Mouse (Mus musculus): ENCODE measurements around the gene Clcn1.

The Clcn1 gene

DNA sequence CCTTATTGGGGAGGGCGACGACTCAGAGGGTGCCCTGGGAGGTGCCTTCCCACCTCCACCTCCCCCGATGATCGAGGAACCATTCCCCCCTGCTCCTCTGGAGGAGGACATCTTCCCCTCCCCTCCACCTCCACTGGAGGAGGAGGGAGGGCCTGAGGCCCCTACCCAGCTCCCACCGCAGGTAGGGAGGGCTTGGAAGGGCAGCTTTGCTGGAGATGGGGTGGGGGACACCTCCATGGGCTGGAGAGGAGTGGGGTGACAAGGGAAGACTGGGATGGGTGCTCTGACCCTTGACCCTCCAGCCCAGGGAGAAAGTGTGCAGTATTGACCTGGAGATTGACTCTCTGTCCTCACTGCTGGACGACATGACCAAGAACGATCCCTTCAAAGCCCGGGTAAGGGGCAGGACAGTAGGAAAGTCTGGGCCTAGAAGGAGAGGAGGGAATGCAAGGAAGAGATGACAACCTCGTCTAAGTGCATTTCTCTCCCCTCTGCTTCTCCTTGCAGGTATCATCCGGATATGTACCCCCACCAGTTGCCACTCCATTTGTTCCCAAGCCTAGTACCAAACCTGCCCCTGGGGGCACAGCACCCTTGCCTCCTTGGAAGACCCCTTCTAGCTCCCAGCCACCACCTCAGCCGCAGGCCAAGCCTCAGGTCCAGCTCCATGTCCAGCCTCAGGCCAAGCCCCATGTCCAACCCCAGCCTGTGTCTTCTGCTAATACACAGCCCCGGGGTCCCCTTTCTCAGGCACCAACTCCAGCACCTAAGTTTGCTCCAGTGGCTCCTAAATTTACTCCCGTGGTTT, 64.7 kb downstream of the Clcn1 start:
- DNase-seq: peak in 1 of 2 experiments; percentile 22

DNA sequence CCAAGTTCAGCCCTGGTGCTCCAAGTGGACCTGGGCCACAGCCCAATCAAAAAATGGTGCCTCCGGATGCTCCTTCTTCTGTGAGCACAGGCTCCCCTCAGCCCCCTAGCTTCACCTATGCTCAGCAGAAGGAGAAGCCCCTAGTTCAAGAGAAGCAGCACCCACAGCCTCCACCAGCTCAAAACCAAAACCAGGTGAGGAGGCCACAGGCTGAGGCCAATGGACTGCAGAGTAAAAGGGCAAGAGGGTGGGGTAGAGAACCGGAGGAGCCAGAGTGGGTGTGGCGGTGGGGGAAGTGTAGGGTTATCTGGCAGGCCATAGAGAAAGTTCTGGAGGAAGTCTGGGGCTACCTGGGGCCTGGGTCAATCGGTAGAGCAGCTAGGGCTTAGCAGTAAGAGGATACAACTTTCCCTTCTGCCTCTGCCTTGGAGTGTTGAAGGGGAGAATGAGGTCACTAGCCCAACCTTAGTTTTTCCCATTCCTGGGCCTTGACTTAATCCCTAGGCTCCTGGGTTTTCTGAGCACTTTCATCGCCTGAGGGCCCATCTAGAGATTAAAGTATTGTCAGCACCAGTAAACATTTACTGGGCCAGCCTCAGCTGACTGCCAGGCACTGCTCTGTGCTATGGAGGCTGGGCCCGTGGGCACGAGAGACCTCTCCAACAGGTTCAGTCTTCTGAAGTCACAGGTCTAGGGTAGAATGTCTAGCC, 65.4 kb downstream of the Clcn1 start:
- DNase-seq: no peak

DNA sequence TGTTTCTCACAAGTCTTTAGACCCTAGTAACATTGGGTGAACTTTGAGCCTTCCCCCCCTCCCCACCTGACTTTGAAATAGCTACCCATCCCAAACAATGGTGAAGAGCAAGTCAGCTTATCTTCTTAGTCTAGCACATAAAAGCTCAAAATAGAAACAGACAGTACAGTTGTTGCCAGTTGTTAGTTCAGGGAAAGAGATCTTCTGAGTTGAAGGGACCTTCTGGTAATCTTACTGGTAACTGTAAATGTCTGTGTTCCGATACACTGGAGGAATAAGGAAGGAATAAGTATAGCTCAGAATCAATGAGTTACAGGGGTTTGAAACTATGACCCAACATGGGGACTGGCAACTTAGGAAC, 66.0 kb downstream of the Clcn1 start:
- DNase-seq: no peak

DNA sequence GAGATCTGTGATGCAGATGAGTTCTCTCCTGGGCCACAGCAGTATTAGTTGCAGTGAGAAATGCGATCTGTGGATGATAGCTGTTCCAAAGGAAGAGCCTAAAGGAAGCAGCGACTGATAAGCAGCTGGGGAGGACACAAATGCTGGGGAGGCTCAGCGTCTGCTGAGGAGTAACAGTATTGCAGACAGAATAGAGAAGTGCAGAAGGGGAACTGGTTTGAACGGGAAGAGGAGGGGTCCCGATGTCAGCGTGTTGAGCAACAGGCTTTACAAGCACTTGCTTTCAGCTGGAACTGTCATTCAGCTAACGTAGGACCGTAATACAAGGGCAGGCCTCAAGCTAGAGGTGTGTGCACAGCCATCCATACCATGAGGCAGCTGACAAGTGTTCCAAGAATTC, 66.7 kb downstream of the Clcn1 start:
- DNase-seq: no peak

DNA sequence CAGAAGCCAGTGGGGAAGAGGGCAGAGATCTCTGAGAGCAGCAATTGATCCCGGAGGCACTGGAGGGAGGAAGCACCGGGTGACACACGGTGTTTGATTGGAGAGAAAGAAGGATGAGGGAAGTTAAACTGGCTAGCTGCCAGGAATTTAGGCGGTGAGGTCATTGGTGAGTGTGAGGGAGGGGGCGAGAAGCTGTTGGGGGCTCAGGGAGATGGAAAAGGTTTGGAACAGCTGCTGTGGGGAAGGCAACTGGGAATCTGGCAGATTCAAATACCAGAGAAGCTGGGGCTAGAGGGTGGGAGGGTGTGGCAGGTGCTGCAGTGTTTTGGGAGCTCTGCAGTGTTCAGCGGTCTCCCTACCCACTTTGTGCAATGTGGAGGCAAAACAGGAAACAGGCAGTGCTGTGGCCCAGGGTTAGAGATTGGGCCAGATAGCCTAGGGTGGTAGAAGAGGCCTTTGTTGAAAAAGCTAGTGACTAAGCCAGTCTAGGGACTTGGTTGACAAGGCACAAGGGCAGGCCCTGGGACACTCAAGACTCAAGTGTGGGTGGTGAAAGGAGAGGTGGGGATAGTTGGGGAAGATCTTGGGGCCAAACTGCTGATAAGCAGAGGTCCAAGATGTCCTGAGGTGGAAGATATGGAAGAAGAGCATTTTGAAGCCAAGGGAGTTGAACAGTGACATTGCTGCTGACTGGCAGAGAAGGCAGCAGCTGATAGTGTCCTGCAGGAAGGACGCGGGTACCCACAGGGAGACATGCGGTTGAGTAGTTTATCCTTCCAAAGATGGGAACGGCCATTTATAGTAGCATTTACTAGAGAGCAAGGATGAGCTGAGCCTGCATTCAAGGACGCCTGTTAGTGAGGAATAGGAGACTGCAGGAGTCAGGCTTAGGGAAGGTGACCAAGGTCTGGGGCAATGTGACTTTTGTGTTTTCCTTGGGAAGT, 67.9 kb downstream of the Clcn1 start:
- DNase-seq: peak; percentile 52 to 62

DNA sequence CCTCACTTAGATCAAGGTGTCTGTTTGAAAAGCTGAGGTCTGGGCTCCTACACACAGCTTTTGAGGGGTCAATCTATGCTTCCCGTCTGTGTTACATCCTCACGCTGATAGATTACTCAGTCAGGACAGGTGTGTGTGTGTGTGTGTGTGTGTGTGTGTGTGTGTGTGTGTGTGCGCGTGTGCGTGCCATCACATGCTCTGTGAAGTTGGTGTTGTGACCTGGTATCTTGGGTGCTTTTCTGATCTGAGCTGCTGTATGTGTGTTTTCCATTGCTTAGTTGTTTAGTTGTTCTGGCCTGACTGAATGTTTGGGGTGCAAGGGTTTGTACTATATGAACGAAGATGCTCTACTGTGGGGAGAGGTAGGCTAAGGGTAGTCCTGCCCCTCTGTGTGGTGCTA, 68.9 kb downstream of the Clcn1 start:
- no peak for DNase-seq

DNA sequence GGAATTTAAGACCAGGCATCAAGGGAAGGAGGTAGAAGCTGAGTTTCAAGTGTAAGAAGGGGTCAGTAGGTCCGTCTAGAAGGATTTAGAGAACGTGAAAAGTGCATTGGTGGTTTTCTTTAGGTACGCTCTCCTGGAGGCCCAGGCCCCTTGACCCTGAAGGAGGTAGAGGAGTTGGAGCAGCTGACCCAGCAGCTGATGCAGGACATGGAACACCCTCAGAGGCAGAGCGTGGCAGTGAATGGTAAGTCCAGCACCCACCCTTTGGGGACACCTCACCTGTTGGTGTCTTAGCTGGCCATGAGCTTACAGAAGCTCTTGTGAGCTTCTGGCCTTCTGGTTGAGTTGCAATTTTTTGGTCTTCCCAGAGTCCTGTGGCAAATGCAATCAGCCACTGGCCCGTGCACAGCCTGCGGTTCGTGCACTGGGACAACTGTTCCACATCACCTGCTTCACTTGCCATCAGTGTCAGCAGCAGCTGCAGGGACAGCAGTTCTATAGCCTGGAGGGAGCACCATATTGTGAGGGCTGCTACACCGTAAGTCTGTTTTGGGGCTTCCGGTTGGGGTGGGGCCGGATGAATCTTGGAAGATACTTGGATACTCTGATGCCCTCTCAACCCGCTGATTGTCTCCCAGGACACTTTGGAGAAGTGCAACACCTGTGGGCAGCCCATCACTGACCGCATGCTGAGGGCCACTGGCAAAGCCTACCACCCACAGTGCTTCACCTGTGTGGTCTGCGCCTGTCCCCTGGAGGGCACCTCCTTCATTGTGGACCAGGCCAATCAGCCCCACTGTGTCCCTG, 69.5 kb downstream of the Clcn1 start:
- no peak for DNase-seq

DNA sequence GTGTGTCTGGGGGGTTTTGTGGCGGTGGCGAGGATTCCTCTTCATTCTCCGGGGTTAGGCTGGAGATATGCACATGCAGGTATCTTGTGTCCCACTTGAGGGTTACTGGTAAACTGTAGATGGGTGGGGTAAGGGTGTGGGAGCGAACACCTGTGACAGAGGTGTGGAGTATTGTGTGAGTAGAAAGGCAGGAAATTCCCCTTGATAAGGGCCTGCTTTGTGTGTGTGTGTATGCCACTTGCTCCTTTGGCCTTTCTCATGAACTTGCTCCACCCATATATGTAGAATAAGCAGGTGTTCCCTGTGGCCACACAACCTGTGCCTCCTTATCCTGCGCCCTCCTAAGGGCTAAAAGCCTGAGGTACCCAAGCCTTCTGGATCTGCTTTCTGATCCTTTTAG, 70.4 kb downstream of the Clcn1 start:
- no peak for DNase-seq

DNA sequence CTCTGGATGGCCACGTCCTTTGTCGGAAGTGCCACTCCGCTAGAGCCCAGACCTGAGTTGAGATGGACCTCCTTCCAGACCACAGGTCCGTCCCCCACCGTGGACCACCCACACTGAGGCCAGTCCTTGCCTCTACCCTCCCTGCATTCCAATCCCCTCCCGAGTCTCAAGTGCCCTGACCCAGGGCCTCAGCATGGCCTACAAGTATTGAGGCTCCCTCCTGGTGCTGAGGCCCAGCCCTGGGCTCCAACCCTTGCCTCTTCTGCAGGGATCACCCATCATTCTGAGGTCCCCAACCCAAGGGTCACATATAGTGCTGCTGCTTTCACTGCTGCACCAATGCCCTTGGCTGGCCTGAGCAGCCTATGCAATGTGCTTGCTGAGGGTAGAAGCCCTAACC, 71.4 kb downstream of the Clcn1 start:
- DNase-seq: no peak

DNA sequence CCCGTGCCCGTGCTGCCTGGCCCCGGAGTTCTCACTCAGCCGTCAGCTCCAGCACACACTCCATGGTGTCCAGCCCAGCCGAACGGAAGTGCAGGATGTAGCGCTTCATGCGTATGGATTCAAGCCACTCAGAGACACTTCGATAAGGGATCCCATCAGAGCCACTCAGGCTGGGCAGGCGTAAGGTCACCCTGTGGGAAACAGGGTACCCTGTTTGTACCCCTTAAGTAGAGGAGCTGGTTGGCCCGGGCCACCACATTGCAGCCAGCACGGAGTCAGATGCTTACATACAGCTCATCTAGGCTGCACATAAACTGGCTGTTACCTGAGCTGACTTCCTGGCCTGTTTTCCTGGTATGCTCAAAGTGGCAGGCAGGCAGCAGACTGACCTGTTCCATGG, 72.4 kb downstream of the Clcn1 start:
- no peak for DNase-seq

DNA sequence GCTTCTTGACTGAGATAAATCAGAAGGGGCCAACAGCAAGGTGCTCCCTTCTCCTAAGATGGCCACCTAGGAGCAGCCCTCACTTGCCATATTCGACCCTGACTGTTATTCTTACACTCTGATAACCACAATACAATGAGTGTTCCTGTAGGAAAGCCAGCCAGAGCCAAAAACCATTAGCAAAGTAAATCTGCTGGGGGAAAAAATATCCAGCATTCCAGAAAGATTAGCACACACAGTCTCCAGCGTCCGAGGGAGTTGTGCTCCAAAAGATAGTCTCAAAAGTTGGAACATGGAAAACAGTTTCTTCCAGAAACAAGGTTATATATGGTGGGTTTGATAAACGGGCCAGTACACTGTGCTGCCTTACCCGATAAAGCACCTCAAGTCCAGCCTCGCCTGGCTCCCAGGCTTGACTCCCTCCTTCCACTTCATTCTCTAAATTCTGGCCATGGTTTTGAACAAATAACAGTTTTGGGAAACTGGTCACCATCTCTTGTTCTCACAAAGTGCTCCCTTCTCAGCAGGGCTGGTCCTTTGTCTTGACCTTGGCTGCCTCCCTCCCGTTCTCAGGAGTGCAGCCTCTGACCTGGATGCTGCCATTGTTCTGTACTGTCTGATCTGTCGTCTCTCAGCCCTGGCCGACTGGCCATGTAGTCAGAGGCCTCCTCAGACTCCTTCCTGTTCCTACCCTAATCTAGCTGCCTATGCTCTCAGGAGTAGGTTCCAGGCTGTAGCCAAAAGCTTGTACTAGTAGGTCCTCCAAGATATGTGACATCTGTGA, 73.1 kb downstream of the Clcn1 start:
- DNase-seq: no peak

DNA sequence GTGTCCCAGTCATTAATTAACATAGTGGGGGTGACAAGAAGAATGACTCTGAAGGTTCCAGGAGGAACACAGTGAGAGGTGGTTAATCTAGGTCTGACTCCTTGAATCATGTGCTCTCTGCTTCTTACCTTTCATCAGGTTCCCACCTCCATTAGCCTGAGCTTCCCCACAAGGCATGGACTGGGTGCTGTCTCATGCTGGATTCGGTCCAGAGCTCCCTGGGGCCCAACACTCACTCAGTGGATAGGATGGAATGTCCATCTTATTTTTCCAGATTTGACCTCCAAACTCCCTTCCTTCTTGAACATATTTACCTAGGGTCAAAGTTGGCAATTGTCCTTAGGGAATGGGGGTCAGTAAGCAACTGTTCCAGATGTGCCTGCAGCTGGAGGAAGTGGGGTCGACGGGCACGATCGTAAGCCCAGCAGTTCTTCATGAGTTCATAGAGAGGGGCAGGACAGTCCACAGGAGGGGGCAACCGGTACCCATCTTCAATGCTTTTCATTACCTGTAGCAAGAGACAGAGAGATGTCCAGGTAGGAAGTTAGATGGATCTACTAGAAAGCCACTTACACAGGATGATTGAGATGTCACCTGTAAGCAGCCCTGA, 73.9 kb downstream of the Clcn1 start:
- DNase-seq: no peak

DNA sequence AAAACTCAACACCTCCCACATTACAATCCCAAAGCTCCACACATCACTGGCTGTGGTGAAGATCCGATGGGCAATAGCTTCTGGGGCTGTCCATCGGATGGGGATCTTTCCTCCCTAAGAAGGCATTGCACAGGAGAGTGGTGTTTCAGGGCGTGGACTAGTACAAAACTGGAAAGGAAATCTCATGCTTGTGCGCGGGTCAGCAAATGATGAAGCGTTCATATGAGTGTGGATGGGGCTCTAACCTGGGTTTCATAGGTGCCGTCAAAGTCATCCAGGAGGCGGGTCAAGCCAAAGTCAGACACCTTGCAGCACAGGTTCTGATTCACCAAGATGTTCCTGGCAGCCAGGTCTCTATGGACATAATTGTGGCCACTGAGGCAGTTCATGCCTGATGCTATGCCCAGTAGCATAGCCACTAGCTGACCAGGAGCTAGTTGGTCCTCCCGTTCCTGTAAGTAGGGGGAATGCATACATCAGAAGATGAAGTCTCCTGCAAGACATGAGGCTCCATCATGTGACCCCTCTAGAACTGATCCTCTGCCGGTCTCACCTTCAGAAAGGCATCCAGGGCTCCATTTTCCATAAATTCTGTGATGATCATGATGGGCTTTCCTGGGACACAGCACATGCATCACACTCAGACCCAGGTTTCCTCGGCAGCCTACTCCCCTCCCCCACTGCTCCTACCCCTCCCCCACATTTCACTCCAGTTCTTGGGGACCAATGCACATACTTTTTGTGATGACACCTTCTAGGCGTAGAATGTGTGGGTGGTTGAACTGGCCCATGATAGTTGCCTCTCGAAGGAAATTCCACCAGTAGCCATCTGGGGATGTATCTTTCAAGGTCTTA, 74.8 kb downstream of the Clcn1 start:
- DNase-seq: no peak

DNA sequence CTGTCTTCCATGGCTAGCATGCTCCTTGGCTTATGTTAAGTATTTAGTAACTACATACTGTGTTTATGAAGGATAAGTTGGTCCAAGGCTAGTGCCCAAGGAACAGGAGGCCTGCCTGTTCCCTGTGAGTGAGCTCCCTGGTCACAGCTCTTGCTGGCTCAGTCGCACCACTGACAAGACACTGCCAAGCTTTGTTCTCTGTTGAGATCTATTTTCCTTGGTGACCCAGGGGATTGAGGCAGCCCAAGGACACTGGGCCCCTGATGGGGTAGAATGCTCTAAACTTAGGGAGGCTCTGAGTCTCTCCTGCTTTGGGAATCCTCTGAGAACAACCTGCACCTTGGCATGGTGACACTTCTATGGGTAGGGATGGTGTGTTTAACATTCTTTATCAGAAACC, 75.6 kb downstream of the Clcn1 start:
- DNase-seq: no peak

DNA sequence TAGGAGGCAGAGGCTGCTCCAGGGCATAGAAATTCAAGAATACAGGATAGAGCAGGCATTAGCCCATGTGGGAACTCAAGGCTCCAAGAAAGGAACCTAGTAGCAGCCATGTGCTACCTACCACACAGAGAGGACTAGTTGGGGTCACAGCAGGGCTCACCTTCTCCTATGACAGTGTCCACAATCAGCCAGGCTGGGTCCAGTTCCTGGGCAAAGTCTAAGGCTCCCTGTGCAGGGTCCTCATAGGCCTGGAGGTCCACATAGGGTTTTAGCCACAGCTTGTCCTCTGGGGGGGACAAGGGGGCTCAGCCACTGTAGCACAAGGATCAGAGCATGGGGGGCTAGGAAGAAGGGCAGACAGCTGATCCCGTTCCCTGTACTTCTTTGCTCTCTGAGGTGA, 76.0 kb downstream of the Clcn1 start:
- DNase-seq: no peak

DNA sequence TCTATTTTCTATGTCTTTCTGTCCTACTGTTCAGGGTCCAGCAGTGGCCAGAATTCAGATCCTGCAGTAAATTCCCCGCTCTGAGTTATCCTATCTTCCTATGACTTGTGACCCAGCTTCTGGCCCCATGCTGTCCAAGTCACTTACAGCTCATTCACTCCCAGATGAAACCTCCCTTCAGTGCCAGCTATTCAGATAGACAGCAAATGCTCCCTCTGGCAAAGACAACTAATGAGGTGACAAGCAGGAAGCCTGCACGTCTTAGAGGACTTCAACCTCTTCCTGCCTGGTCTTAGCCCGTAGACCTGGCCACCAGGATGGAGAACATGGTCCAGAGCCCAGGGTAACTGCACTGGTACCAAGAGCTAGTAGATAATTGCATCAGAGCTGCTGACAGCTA, 76.5 kb downstream of the Clcn1 start:
- DNase-seq: no peak

DNA sequence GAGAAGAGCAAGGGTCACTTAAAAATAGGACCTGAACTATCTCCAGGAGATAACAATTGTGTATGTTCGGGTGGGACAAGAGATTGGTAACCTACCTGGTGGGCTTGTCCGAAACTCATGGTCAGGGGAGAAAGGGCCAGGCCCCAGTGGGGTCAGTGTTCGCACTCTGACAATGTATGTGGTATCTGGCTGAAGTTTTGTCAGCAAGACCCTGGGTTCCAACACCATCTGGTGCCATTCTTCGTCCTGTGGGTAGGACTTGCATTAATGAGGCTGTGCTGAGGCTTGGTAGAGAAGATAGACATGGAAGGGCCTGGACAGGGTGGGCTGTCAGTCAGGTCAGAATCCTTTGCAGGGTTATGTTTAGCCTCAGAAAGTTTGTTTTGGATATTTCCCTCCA, 77.6 kb downstream of the Clcn1 start:
- DNase-seq: no peak

DNA sequence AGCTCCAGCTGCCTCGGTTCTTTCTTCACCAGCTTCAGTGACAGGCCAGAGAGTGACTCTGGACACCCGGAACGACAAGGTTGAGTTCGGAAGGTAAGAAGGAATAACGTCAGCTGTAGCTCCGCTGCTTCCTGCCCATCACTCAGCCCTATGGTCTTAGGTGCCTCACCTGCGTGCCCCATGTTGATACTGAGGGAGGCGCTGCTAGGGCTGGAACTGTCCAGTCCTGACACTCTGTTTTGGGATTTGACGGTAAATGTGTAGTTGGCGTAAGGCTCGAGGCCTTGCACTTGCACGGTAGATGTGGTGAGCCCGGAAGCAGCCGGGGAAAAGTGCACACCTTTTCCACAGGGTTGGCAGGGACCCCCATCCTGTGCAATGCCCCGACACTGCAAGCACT, 78.1 kb downstream of the Clcn1 start:
- DNase-seq: no peak

DNA sequence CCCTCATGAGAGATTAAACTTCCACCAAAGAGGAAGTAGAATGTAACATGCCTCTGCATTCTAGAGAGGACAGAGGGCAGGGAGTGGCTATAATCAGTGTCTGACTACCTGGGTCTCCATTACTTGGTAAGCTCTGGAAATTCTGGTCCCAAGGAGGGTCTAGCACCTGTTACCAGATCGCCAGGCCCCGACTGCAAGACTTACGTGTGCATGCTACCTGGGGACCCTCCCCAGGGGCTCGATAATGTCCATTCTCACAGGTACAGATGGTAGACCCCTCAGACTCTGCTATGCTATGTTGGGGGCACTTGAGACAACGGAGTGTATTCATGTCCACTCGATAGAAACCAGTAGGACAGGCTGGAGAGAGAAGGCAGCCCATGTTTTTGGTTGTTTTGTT, 78.7 kb downstream of the Clcn1 start:
- no peak for DNase-seq

Measured in cerebellum, postnatal 10 days (tissue).